Mouse (Mus musculus): ENCODE data around the gene Cln3.

The Cln3 gene

GRCm38 (mm10) chr7:126585717-126586116 lies at the start of gene Cln3:
Gene Cln3, minus strand, starts transcription at chr7:126585817.
- DNase-seq (ENCODE audit: low spot score) = no peak

- DNase-seq (ENCODE audit: low spot score) = no peak
Measured at GRCm38 (mm10) chr7:126635375-126635774, 49.8 kb upstream of the Cln3 start.

DNA sequence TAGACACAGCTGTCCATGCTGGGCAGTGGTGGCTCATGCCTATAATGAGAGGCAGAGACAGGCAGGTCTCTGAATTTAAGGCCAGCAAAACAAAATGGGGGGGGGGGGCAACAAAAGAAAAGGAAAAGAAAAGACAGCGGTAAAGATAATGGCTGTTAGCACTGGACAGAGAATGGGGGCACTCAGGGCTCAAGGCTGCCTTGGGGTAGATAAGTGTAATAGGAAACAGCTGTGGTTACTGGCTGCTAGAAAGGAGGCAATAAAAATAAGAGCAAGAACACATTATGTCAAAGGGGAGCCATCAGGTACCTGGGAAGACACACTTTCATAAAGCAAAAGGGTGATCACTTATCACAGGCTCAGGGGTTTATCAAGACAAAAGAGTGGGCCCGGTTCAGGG lies 46.9 kb upstream of the Cln3 start:
- no peak for DNase-seq (ENCODE audit: low spot score)

GRCm38 (mm10) chr7:126630824-126631518 lies 45.4 kb upstream of the Cln3 start, which contains the start of gene Nupr1:
Gene Nupr1, minus strand, starts transcription at chr7:126630861.
- DNase-seq (ENCODE audit: low spot score) = no peak

- no peak for DNase-seq (ENCODE audit: low spot score)
Measured at GRCm38 (mm10) chr7:126629915-126630314, 44.3 kb upstream of the Cln3 start.

- no peak for DNase-seq (ENCODE audit: low spot score)
Measured at GRCm38 (mm10) chr7:126628111-126628510, 42.5 kb upstream of the Cln3 start.

GRCm38 (mm10) chr7:126625807-126626600 lies 40.4 kb upstream of the Cln3 start:
- DNase-seq (ENCODE audit: low spot score) = no peak

DNA sequence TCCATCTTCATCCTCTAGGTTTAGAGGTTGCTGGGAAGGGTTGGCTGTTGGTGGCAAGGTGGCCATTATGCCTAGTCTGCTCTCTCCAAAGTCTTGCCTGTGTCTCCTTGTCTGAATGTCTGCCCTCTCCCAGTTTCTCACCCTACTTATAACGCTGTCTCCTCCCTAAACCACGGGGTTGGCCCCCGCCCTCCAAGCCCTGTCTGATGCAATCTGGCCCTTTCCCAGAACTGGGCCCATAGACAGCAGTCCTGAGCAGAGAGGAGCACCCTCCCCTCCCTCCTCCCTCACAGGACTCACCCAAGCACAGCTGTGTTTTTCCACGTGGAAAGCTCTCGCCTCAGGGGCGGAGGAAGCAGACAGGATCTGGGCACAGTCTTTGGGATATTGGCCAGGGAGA lies 39.8 kb upstream of the Cln3 start:
- DNase-seq (ENCODE audit: low spot score) = no peak

GRCm38 (mm10) chr7:126624774-126625173 lies 39.2 kb upstream of the Cln3 start:
- DNase-seq (ENCODE audit: low spot score) = no peak

DNA sequence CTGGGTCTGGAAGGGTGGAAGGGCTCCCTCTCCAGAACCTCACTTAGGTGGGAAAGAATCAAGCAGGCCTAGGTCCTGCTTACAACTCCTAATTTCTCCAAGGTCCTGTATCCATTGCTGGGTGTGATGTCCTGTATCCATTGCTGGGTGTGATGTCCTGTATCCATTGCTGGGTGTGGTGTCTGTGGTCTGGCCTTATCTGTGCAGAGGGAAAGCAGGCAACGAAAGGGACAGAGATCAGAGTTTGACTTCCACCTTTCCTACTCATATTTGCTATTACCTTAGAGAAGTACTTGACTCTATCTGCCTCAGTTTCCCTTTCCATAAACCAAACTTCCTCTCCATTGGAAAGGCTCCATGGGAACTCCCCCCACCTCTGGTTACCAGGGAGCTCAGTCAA lies 37.8 kb upstream of the Cln3 start:
- no peak for DNase-seq (ENCODE audit: low spot score)

DNA sequence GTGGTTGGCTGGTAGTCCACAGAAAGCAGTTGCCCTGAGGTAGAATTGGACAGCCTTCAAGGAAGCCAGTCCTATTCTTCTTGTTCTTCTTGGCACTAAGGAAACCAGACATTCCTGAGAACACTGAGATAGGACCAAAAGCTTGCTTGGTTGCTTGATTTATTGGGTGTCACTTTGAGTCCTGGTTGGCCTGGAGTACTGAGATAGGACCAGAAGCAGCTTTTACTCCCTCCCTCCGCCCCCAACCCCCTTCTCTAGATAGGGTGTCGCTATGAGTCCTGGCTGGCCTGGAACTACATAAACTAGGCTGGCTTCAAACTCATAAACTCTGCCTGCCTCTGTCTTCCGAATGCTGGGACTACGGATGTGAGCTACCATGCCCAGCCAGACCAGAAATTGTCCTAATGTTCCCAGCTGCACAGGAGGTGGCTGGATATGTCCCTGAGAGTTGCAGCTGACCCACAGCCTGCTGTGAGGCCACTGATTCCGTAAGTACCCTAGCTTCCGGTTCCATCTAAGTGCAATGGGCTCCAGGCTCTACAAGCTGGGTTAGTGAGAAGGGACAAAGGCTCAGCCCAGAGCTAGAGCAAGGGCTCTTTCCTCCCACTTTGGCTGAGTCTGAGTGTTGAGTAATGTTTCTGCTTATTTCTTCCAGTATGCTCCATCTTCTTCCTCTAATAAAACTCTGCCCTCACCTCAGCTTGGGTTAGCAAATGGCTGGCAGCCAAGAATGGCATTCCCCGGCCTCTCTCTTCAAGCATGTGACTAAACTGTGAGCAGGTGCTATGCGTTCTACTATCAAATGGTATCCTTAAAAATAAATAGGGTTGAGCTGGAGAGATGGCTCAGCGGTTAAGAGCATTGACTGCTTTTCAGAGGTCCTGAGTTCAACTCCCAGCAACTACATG lies 36.1 kb upstream of the Cln3 start:
- DNase-seq (ENCODE audit: low spot score) = no peak

- DNase-seq (ENCODE audit: low spot score) = no peak
Measured at GRCm38 (mm10) chr7:126619559-126620275, 34.1 kb upstream of the Cln3 start.

DNA sequence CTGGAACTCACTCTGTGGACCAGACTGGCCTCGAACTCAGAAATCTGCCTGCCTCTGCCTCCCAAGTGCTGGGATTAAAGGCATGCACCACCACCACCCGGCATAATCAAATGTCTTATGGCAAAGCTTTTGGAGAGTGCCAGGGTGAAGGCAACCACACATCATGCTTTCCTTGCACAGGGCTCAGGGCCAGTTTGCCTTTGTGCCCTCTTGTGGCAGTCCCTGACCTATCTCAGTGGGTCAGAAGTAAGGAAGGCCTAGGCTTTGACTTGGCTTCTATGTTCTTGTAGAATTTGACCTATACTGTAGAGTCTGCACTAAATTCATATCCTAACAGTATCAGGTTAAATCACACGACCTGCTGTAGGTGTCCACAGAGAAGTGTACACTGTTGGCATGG lies 31.1 kb upstream of the Cln3 start:
- no peak for DNase-seq (ENCODE audit: low spot score)

DNA sequence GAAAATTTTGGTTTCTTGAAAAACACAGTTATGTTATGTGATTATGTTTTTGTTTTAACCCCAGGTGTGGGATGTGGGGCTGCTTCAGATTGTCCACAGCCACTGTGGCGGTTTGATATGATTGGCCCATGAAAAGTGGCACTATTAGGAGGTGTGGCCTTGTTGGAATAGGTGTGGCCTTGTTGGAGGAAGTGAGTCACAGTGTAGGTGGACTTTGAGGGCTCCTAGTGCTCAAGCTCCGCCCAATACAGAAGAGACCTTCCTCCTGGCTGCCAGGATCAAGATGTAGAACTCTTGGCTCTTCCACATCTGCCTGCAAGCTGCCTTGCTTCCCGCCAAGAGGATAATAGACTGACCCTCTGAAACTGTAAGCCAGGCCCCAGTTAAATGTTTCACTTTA lies 27.1 kb upstream of the Cln3 start:
- no peak for DNase-seq (ENCODE audit: low spot score)

- no peak for DNase-seq (ENCODE audit: low spot score)
Measured at GRCm38 (mm10) chr7:126607796-126608195, 22.2 kb upstream of the Cln3 start.

- DNase-seq (ENCODE audit: low spot score) = no peak
Measured at GRCm38 (mm10) chr7:126607064-126607463, 21.4 kb upstream of the Cln3 start.

DNA sequence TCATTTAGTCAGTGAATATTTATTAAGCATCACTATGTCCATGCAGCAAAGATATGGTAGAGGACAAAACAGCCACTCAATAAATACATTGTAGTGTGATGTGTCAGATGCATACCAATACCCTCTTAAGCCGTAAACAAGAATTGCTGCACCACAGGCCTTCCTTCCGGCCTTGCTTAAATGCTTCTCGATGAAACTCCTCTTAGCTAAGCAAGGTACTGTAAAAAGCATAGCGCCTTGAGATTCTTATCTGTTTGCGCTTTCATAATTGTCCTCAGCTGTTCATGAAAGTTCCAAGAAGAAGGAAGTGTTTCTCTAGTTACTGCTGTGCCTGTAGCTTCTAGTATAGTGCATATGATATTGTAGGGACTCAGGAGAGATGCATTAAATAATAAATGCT lies 21.0 kb upstream of the Cln3 start:
- DNase-seq (ENCODE audit: low spot score) = no peak

DNA sequence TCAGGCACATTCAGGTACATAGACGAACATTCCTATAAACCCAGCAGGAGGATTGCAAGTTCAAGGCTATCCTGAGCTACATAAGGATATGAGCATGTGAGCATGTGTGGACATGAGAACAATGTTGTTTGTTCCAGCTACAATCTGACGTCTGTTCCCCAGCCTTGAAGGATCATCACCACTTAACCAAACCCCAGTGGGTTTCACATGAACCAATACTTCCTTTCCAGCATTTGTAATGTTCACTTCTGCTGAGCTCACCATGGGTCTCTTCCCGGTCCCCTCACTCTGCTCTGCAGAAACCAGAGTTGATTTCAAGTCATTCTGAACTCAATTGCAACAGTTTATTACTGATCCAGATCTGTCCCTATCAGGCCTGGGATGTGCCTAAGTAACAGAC lies 17.0 kb upstream of the Cln3 start:
- no peak for DNase-seq (ENCODE audit: low spot score)

GRCm38 (mm10) chr7:126601896-126602295 lies 16.3 kb upstream of the Cln3 start:
- DNase-seq (ENCODE audit: low spot score) = no peak

DNA sequence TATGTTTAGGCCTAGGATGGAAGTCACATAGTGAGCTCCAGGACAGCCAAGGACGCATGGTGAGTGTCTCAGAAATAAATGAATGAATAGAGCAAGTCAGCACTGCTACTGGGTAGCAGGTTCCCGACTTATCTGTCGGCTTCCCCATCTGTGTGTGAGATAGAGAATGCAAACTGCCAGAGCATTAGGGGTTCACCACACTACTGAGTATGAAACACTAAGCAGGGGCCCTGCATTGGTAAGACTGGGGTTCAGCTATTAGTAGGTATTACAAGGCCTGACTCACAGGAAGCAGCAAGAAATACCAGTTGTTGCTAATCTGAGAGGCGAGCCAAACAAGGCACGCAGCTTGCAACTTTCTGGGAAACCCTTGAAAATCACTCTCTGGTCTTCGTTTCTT lies 13.3 kb upstream of the Cln3 start:
- no peak for DNase-seq (ENCODE audit: low spot score)

- no peak for DNase-seq (ENCODE audit: low spot score)
Measured at GRCm38 (mm10) chr7:126596414-126596813, 10.8 kb upstream of the Cln3 start.

GRCm38 (mm10) chr7:126595890-126596289 lies 10.3 kb upstream of the Cln3 start:
- no peak for DNase-seq (ENCODE audit: low spot score)
